Mouse (Mus musculus): ENCODE measurements around the gene Soga1.

GRCm38 (mm10) chr2:157102256-157102655, 23.2 kb upstream of the Soga1 start:
- TF ChIP-seq POLR2A (IDR thresholded peaks at IDR 0.05; ENCODE audit: borderline replicate concordance, extremely low read depth, insufficient read depth, insufficient read length, poor library complexity, severe bottlenecking) (no peak), CTCF (IDR thresholded peaks at IDR 0.05; ENCODE audit: borderline replicate concordance, extremely low read depth, insufficient read depth, insufficient read length) (no peak)
